Mouse (Mus musculus): ENCODE data around the gene Agpat1. TPM values are rescaled to one million over a fixed set of nuclear protein-coding genes. Genes with fewer than 3 reads are reported as not detected.

Gene Agpat1
- total and polyA plus RNA-seq, 3 experiments, result 11.2 to 47.4 (median 44.4) TPM

- H3K4me1 ChIP-seq (ENCODE audit: control insufficient read depth in 1 of 2, insufficient read depth in 2 of 2), result no peaks in the 10 kb centered on the region; a peak in 1 of 4 replicates
- no peaks in the 10 kb centered on the region for H3K79me2 ChIP-seq (replicated peaks; ENCODE audit: control insufficient read depth, extremely low read depth, insufficient read depth, poor library complexity, severe bottlenecking)
- no peaks in the 10 kb centered on the region for H3K9me3 ChIP-seq (replicated peaks; ENCODE audit: low read length)
- H3K9ac ChIP-seq (ENCODE audit: insufficient read depth, low read depth), result no peak overlapping the region
- H3K4me2 ChIP-seq (ENCODE audit: insufficient read depth, low read depth, poor library complexity, severe bottlenecking), result no peak overlapping the region
- no peak for DNase-seq (ENCODE audit: extremely low read depth)
- TF ChIP-seq HCFC1 (IDR thresholded peaks at IDR 0.05; ENCODE audit: low read depth, low read length), result no peak
- TF ChIP-seq GABPA (IDR thresholded peaks at IDR 0.05; ENCODE audit: insufficient replicate concordance, low read depth, low read length), result no peak
- no peak for TF ChIP-seq UBTF (IDR thresholded peaks at IDR 0.05; ENCODE audit: low read depth, low read length)
- no peak for TF ChIP-seq RCOR1 (conservative IDR thresholded peaks at IDR 0.05; ENCODE audit: low read depth, low read length)
- no peak for TF ChIP-seq MYC (IDR thresholded peaks at IDR 0.05; ENCODE audit: low read depth, low read length)
- TF ChIP-seq TCF12 (IDR thresholded peaks at IDR 0.05; ENCODE audit: low read depth, low read length), result no peak
- no peak for TF ChIP-seq IRF4 (IDR thresholded peaks at IDR 0.05; ENCODE audit: low read depth, low read length)
- no peak for TF ChIP-seq MEF2A (IDR thresholded peaks at IDR 0.05; ENCODE audit: borderline replicate concordance, low read depth, low read length)
- no peak for TF ChIP-seq MAZ (IDR thresholded peaks at IDR 0.05; ENCODE audit: low read depth, low read length)
- TF ChIP-seq ZNF384 (IDR thresholded peaks at IDR 0.05; ENCODE audit: low read depth, low read length), result no peak
- TF ChIP-seq E2F4 (IDR thresholded peaks at IDR 0.05; ENCODE audit: insufficient replicate concordance, low read depth, low read length), result no peak
- TF ChIP-seq CHD1 (IDR thresholded peaks at IDR 0.05; ENCODE audit: low read depth, low read length), result no peak
- TF ChIP-seq ZC3H11A (IDR thresholded peaks at IDR 0.05; ENCODE audit: low read depth, low read length), result no peak
- no peak for TF ChIP-seq PAX5 (IDR thresholded peaks at IDR 0.05; ENCODE audit: low read length)
- H3K36me3 ChIP-seq (replicated peaks in 1 of 2; ENCODE audit: control insufficient read depth in 1 of 2, insufficient read depth in 1 of 2, low read length in 1 of 2), result peaks cover 15 to 36% of the 10 kb centered on the region in 2 experiments
- H3K27ac ChIP-seq (ENCODE audit: insufficient read depth, low read depth), result no peak overlapping the region
- in situ Hi-C loops (cut with MboI; ENCODE audit: low pct_ligation_motif_present, low pct_unique_long_range_greater_than_20kb, low sequenced_read_pairs) (no loop called here), dilution Hi-C loops (cut with MboI; ENCODE audit: extremely low pct_ligation_motif_present, extremely low pct_unique_long_range_greater_than_20kb, low sequenced_read_pairs) (no loop called here)
- H3K27me3 ChIP-seq (replicated peaks), result peaks cover 35% of the 10 kb centered on the region
- H3K4me3 ChIP-seq (replicated peaks in 1 of 3; ENCODE audit: low read depth in 2 of 3, low read length in 2 of 3, poor library complexity in 1 of 3), result no peak overlapping the region
These were observed 54.1 kb downstream of the Agpat1 start for GRCm38 (mm10) chr17:34658145-34658544.

GRCm38 (mm10) chr17:34658591-34658990, 54.5 kb downstream of the Agpat1 start:
- Histone ChIP-seq H3K4me1 (ENCODE audit: control insufficient read depth in 1 of 2, insufficient read depth in 2 of 2) (no peaks in the 10 kb centered on the region; a peak in 1 of 4 replicates), H3K36me3 (replicated peaks in 1 of 2; ENCODE audit: control insufficient read depth in 1 of 2, insufficient read depth in 1 of 2, low read length in 1 of 2) (peaks cover 11 to 32% of the 10 kb centered on the region in 2 experiments), H3K27ac (ENCODE audit: insufficient read depth, low read depth) (no peak overlapping the region), H3K9me3 (replicated peaks; ENCODE audit: low read length) (no peaks in the 10 kb centered on the region), H3K27me3 (replicated peaks) (peaks cover 40% of the 10 kb centered on the region), H3K4me3 (replicated peaks in 1 of 3; ENCODE audit: low read depth in 2 of 3, low read length in 2 of 3, poor library complexity in 1 of 3) (no peak overlapping the region), H3K9ac (ENCODE audit: insufficient read depth, low read depth) (no peak overlapping the region), H3K79me2 (replicated peaks; ENCODE audit: control insufficient read depth, extremely low read depth, insufficient read depth, poor library complexity, severe bottlenecking) (no peaks in the 10 kb centered on the region), H3K4me2 (ENCODE audit: insufficient read depth, low read depth, poor library complexity, severe bottlenecking) (no peak overlapping the region)
- dilution Hi-C loops (cut with MboI; ENCODE audit: extremely low pct_ligation_motif_present, extremely low pct_unique_long_range_greater_than_20kb, low sequenced_read_pairs), result no loop called here
- in situ Hi-C loops (cut with MboI; ENCODE audit: low pct_ligation_motif_present, low pct_unique_long_range_greater_than_20kb, low sequenced_read_pairs), result no loop called here
- DNase-seq (ENCODE audit: extremely low read depth), result no peak
- TF ChIP-seq PAX5 (IDR thresholded peaks at IDR 0.05; ENCODE audit: low read length), result no peak
- no peak for TF ChIP-seq MXI1 (IDR thresholded peaks at IDR 0.05; ENCODE audit: low read depth, low read length)
- TF ChIP-seq RAD21 (IDR thresholded peaks at IDR 0.05; ENCODE audit: low read depth, low read length), result no peak
- TF ChIP-seq IRF4 (IDR thresholded peaks at IDR 0.05; ENCODE audit: low read depth, low read length), result no peak
- TF ChIP-seq ZNF384 (IDR thresholded peaks at IDR 0.05; ENCODE audit: low read depth, low read length), result no peak
- TF ChIP-seq JUND (conservative IDR thresholded peaks at IDR 0.05; ENCODE audit: low read depth, low read length), result no peak
- no peak for TF ChIP-seq MYC (IDR thresholded peaks at IDR 0.05; ENCODE audit: low read depth, low read length)
- no peak for TF ChIP-seq NELFE (IDR thresholded peaks at IDR 0.05; ENCODE audit: low read depth, low read length)
